Mouse (Mus musculus) WW6 (cell line): ENCODE data around the gene Vmn1r165.
"Not testable (repeated sequence)": the region's sequence is repeated elsewhere in the genome, so short reads cannot be mapped to it uniquely, and the experiment has no call there.

Experiments used
- DNase-seq: peaks from one replicate; pipeline ENCODE4 v3.0.0-alpha.2; 2013; ENCODE audit warnings: low read depth, low spot score

Gene Vmn1r165

GRCm38 (mm10) chr7:23217032-23217431, at the start of gene Vmn1r165:
TSS of gene Vmn1r165 (plus strand) at chr7:23217332.
- not testable (repeated sequence) for DNase-seq

DNA sequence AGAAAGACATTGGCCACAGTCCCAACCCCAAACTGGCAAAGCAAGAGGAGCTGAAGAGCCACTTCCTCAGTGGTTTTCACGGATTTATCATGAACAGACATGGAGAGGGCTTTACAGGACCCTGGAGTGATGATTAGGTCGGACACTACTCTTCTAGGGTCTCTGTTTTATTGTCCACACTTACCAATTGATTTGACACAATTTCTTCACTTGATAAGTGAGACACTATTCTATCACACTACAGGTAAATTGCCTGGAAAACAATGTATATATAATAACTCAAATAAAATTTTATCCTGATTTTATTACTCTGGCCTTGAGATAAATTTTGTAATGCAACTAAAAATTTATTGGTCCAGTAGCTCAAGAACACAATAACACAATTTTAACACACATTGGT, 34.5 kb downstream of the Vmn1r165 start, which contains the start of gene Vmn1r166:
Gene Vmn1r166, minus strand, starts transcription at position 101 of the 400 bp plus-strand sequence.
- not testable (repeated sequence) for DNase-seq
